Mouse (Mus musculus): Measurements from ENCODE around the gene Slc7a6. TPM values are rescaled to one million over a fixed set of nuclear protein-coding genes. Genes with fewer than 3 reads are reported as not detected.

Gene Slc7a6
- 52.7 and 57.3 TPM in 2 replicates for polyA plus RNA-seq (2015; fragmentation: Nextera tagmentation; extraction: Ambion mirVana)

GRCm38 (mm10) chr8:106168356-106169016 is at the start of gene Slc7a6:
TSS of gene Slc7a6 (plus strand) at chr8:106168857.
- peak within 1 kb of the TSS; percentile 86 for H3K27ac ChIP-seq
- no peaks in the 10 kb centered on the region for H3K27me3 ChIP-seq
- no peaks in the 10 kb centered on the region for H3K9me3 ChIP-seq (replicated peaks)
- peak within 1 kb of the TSS; percentile 83 for H3K9ac ChIP-seq
- peak; percentile 85 for ATAC-seq (replicated peaks; ENCODE audit: low FRiP score)
- peak within 1 kb of the TSS; percentile 91 for H3K4me3 ChIP-seq (replicated peaks)
- H3K4me1 ChIP-seq, result peaks cover 16% of the 10 kb centered on the region
- WGBS, result under 1% methylated on average over 59 of the region's 59 CpGs
- peak within 1 kb of the TSS; percentile 96 for H3K4me2 ChIP-seq
- peaks cover 11% of the 10 kb centered on the region; the same call in 1 of the 2 replicates for H3K36me3 ChIP-seq

- Histone ChIP-seq H3K27ac (no peak overlapping the region), H3K27me3 (no peaks in the 10 kb centered on the region), H3K36me3 (peaks cover 69% of the 10 kb centered on the region), H3K4me2 (no peak overlapping the region), H3K4me3 (replicated peaks) (no peak overlapping the region), H3K9ac (no peak overlapping the region), H3K4me1 (no peaks in the 10 kb centered on the region), H3K9me3 (replicated peaks) (no peaks in the 10 kb centered on the region)
- no peak for ATAC-seq (replicated peaks; ENCODE audit: low FRiP score)
- WGBS, result 86% methylated on average over 3 of the region's 3 CpGs
Measured at GRCm38 (mm10) chr8:106123443-106123842, 45.2 kb upstream of the Slc7a6 start.

- ATAC-seq (replicated peaks; ENCODE audit: low FRiP score), result no peak
- no peak overlapping the region for H3K4me2 ChIP-seq
- no peaks in the 10 kb centered on the region for H3K27me3 ChIP-seq
- no peaks in the 10 kb centered on the region for H3K4me1 ChIP-seq
- H3K27ac ChIP-seq, result no peak overlapping the region
- H3K9ac ChIP-seq, result no peak overlapping the region
- H3K36me3 ChIP-seq, result peaks cover 74% of the 10 kb centered on the region
- no peak overlapping the region for H3K4me3 ChIP-seq (replicated peaks)
- 81% methylated on average over 1 of the region's 1 CpGs for WGBS
- H3K9me3 ChIP-seq (replicated peaks), result no peaks in the 10 kb centered on the region
Measured at GRCm38 (mm10) chr8:106126055-106126454, 42.6 kb upstream of the Slc7a6 start.

- H3K4me3 ChIP-seq (replicated peaks), result no peak overlapping the region
- no peak for ATAC-seq (replicated peaks; ENCODE audit: low FRiP score)
- no peaks in the 10 kb centered on the region for H3K9me3 ChIP-seq (replicated peaks)
- H3K4me1 ChIP-seq, result no peaks in the 10 kb centered on the region
- H3K9ac ChIP-seq, result no peak overlapping the region
- 67% methylated on average over 3 of the region's 3 CpGs for WGBS
- no peak overlapping the region for H3K4me2 ChIP-seq
- no peak overlapping the region for H3K27ac ChIP-seq
- H3K27me3 ChIP-seq, result no peaks in the 10 kb centered on the region
- peaks cover 74% of the 10 kb centered on the region for H3K36me3 ChIP-seq
Measured at GRCm38 (mm10) chr8:106127054-106127453, 41.6 kb upstream of the Slc7a6 start.

GRCm38 (mm10) chr8:106127882-106128410 is 40.7 kb upstream of the Slc7a6 start:
- 92% methylated on average over 10 of the region's 10 CpGs for WGBS
- no peaks in the 10 kb centered on the region for H3K27me3 ChIP-seq
- no peaks in the 10 kb centered on the region for H3K4me1 ChIP-seq
- H3K4me3 ChIP-seq (replicated peaks), result no peak overlapping the region
- no peak for ATAC-seq (replicated peaks; ENCODE audit: low FRiP score)
- H3K36me3 ChIP-seq, result peaks cover 81% of the 10 kb centered on the region
- H3K27ac ChIP-seq, result no peak overlapping the region
- no peak overlapping the region for H3K4me2 ChIP-seq
- no peaks in the 10 kb centered on the region for H3K9me3 ChIP-seq (replicated peaks)
- H3K9ac ChIP-seq, result no peak overlapping the region

GRCm38 (mm10) chr8:106129232-106129930 is 39.3 kb upstream of the Slc7a6 start:
- Histone ChIP-seq H3K4me2 (no peak overlapping the region), H3K27me3 (peaks cover 10% of the 10 kb centered on the region), H3K4me1 (peaks cover 10% of the 10 kb centered on the region), H3K9me3 (replicated peaks) (no peaks in the 10 kb centered on the region), H3K27ac (no peak overlapping the region), H3K4me3 (replicated peaks) (no peak overlapping the region), H3K36me3 (peaks cover 76% of the 10 kb centered on the region), H3K9ac (no peak overlapping the region)
- no peak for ATAC-seq (replicated peaks; ENCODE audit: low FRiP score)

- no peak overlapping the region for H3K4me3 ChIP-seq (replicated peaks)
- H3K9ac ChIP-seq, result no peak overlapping the region
- no peak for ATAC-seq (replicated peaks; ENCODE audit: low FRiP score)
- peaks cover 16% of the 10 kb centered on the region for H3K4me1 ChIP-seq
- peaks cover 16% of the 10 kb centered on the region for H3K27me3 ChIP-seq
- WGBS, result 85% methylated on average over 2 of the region's 2 CpGs
- H3K9me3 ChIP-seq (replicated peaks), result no peaks in the 10 kb centered on the region
- H3K36me3 ChIP-seq, result peaks cover 73% of the 10 kb centered on the region
- no peak overlapping the region for H3K4me2 ChIP-seq
- H3K27ac ChIP-seq, result no peak overlapping the region
Measured at GRCm38 (mm10) chr8:106129997-106130396, 38.7 kb upstream of the Slc7a6 start.

GRCm38 (mm10) chr8:106130505-106130904 is 38.2 kb upstream of the Slc7a6 start:
- no peak for ATAC-seq (replicated peaks; ENCODE audit: low FRiP score)
- Histone ChIP-seq H3K27ac (no peak overlapping the region), H3K4me2 (no peak overlapping the region), H3K4me1 (peaks cover 21% of the 10 kb centered on the region), H3K9ac (no peak overlapping the region), H3K4me3 (replicated peaks) (no peak overlapping the region), H3K36me3 (peaks cover 73% of the 10 kb centered on the region), H3K27me3 (peaks cover 21% of the 10 kb centered on the region), H3K9me3 (replicated peaks) (no peaks in the 10 kb centered on the region)
- 78% methylated on average over 2 of the region's 2 CpGs for WGBS

- WGBS, result 90% methylated on average over 4 of the region's 4 CpGs
- H3K9ac ChIP-seq, result no peak overlapping the region
- H3K4me3 ChIP-seq (replicated peaks), result no peak overlapping the region
- peaks cover 27% of the 10 kb centered on the region for H3K27me3 ChIP-seq
- H3K9me3 ChIP-seq (replicated peaks), result no peaks in the 10 kb centered on the region
- H3K27ac ChIP-seq, result no peak overlapping the region
- H3K36me3 ChIP-seq, result peaks cover 71% of the 10 kb centered on the region
- ATAC-seq (replicated peaks; ENCODE audit: low FRiP score), result no peak
- H3K4me1 ChIP-seq, result peaks cover 26% of the 10 kb centered on the region
- no peak overlapping the region for H3K4me2 ChIP-seq
Measured at GRCm38 (mm10) chr8:106131021-106131420, 37.6 kb upstream of the Slc7a6 start.

- Histone ChIP-seq H3K4me3 (replicated peaks) (no peak overlapping the region), H3K9ac (no peak overlapping the region), H3K4me2 (no peak overlapping the region), H3K36me3 (peaks cover 65% of the 10 kb centered on the region), H3K9me3 (replicated peaks) (no peaks in the 10 kb centered on the region), H3K4me1 (peaks cover 32% of the 10 kb centered on the region), H3K27me3 (peaks cover 33% of the 10 kb centered on the region), H3K27ac (no peak overlapping the region)
- WGBS, result 89% methylated on average over 7 of the region's 7 CpGs
- ATAC-seq (replicated peaks; ENCODE audit: low FRiP score), result no peak
Measured at GRCm38 (mm10) chr8:106131488-106132222, 37.0 kb upstream of the Slc7a6 start.

GRCm38 (mm10) chr8:106132356-106132755 is 36.3 kb upstream of the Slc7a6 start:
- Histone ChIP-seq H3K36me3 (peaks cover 58% of the 10 kb centered on the region), H3K27ac (no peak overlapping the region), H3K9me3 (replicated peaks) (no peaks in the 10 kb centered on the region), H3K27me3 (peaks cover 40% of the 10 kb centered on the region), H3K4me1 (peaks cover 39% of the 10 kb centered on the region), H3K4me2 (no peak overlapping the region), H3K4me3 (replicated peaks) (no peak overlapping the region), H3K9ac (no peak overlapping the region)
- ATAC-seq (replicated peaks; ENCODE audit: low FRiP score), result no peak
- WGBS, result 94% methylated on average over 11 of the region's 11 CpGs

- Histone ChIP-seq H3K9ac (no peak overlapping the region), H3K4me1 (peaks cover 51% of the 10 kb centered on the region), H3K9me3 (replicated peaks) (no peaks in the 10 kb centered on the region), H3K27ac (no peak overlapping the region), H3K36me3 (peaks cover 46% of the 10 kb centered on the region), H3K4me2 (no peak overlapping the region), H3K27me3 (peaks cover 49% of the 10 kb centered on the region), H3K4me3 (replicated peaks) (no peak overlapping the region)
- no peak for ATAC-seq (replicated peaks; ENCODE audit: low FRiP score)
- WGBS, result 61% methylated on average over 13 of the region's 13 CpGs
Measured at GRCm38 (mm10) chr8:106133526-106133925, 35.1 kb upstream of the Slc7a6 start.

Measured in kidney, embryonic 15.5 days (tissue).